Mouse (Mus musculus) adrenal gland, adult 18-20 months (tissue): Measurements from ENCODE around the gene Bmf. TPM values are rescaled to one million over a fixed set of nuclear protein-coding genes. Genes with fewer than 3 reads are reported as not detected.

Source experiments
- DNase-seq, 2 experiments: peaks; one replicate each; pipeline ENCODE4 v3.0.0; 2021 to 2022; ENCODE audit warnings: low spot score in 2 of 2
- total RNA-seq, 2 experiments: library from RNA; stranded (reverse); gene quantifications; 1 replicate in 1 of 2; 2 replicates in 1 of 2; pipeline ENCODE4 v1.2.3; 2021

The Bmf gene
- total RNA-seq, 2 experiments from 2014 or later: 6.6 to 6.8 TPM

GRCm38 (mm10) chr2:118520042-118520933 is 29.2 kb downstream of the Bmf start:
- no peak for DNase-seq

GRCm38 (mm10) chr2:118512418-118513377 is 36.8 kb downstream of the Bmf start:
- no peak for DNase-seq

- DNase-seq: no peak
Observed at GRCm38 (mm10) chr2:118511779-118512417, 37.6 kb downstream of the Bmf start.

- peak; percentile 85 to 86 for DNase-seq
Observed at GRCm38 (mm10) chr2:118510447-118511310, 38.8 kb downstream of the Bmf start.

- DNase-seq: no peak
Observed at GRCm38 (mm10) chr2:118509688-118510446, 39.6 kb downstream of the Bmf start.

- DNase-seq: no peak
Observed at GRCm38 (mm10) chr2:118507126-118507525, 42.4 kb downstream of the Bmf start.

GRCm38 (mm10) chr2:118500191-118500590 is 49.3 kb downstream of the Bmf start:
- DNase-seq: no peak

- no peak for DNase-seq
Observed at GRCm38 (mm10) chr2:118499135-118499961, 50.1 kb downstream of the Bmf start.

GRCm38 (mm10) chr2:118498476-118498875 is 51.0 kb downstream of the Bmf start:
- no peak for DNase-seq

- DNase-seq: no peak
Observed at GRCm38 (mm10) chr2:118497890-118498289, 51.6 kb downstream of the Bmf start.

- no peak for DNase-seq
Observed at GRCm38 (mm10) chr2:118495024-118495423, 54.5 kb downstream of the Bmf start.

- DNase-seq: no peak
Observed at GRCm38 (mm10) chr2:118491741-118492395, 57.6 kb downstream of the Bmf start.

- peak in 1 of 2 experiments; percentile 36 for DNase-seq
Observed at GRCm38 (mm10) chr2:118491281-118491731, 58.2 kb downstream of the Bmf start.

GRCm38 (mm10) chr2:118490241-118491091 is 59.0 kb downstream of the Bmf start:
- peak; percentile 62 to 72 for DNase-seq

- DNase-seq: no peak
Observed at GRCm38 (mm10) chr2:118487806-118488205, 61.7 kb downstream of the Bmf start.

GRCm38 (mm10) chr2:118486933-118487332 is 62.6 kb downstream of the Bmf start:
- peak; percentile 87 to 93 for DNase-seq

GRCm38 (mm10) chr2:118485415-118485814 is 64.1 kb downstream of the Bmf start:
- no peak for DNase-seq
